Mouse (Mus musculus) lung, postnatal 0 days (tissue): ENCODE measurements around the gene Extl1.

ENCODE experiments used
- CTCF ChIP-seq: IDR thresholded peaks from 2 replicates; pipeline ENCODE4 v1.5.1; 2016; ENCODE audit warnings: antibody characterized with exemption, mild to moderate bottlenecking
- EP300 ChIP-seq: IDR thresholded peaks from 2 replicates; pipeline ENCODE4 v1.6.1; 2016; ENCODE audit warnings: antibody characterized with exemption, mild to moderate bottlenecking, control low read depth

- TF ChIP-seq CTCF, result peak; percentile 43
- peak; percentile 80 for TF ChIP-seq EP300
These were observed 13.5 kb upstream of the Extl1 start for GRCm38 (mm10) chr4:134397121-134397520.
